Mouse (Mus musculus): Measurements from ENCODE around the gene Pnpla5.
"Not testable (repeated sequence)": the region's sequence is repeated elsewhere in the genome, so short reads cannot be mapped to it uniquely, and the experiment has no call there.

Gene Pnpla5

DNA sequence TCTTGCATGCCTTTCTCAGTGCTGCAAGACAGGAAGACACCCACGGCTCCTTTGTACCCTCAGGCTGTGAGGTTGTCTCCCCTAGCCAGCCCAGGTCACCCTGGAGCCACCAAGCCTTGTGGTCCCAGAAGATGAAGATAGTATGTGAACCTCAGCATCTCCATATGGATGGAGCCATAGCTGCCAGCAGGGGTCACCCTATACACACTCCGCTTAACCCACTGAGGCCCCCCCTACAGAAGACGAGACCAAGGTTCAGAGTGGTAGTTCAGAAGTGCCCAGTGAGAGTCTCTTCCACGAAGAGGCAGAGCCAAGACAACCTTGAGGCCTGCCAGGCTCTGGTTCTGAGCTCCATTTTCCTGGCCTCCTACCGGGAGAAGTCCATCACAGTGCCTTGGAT is 7.2 kb downstream of the Pnpla5 start:
- DNase-seq, result peak; percentile 17

DNA sequence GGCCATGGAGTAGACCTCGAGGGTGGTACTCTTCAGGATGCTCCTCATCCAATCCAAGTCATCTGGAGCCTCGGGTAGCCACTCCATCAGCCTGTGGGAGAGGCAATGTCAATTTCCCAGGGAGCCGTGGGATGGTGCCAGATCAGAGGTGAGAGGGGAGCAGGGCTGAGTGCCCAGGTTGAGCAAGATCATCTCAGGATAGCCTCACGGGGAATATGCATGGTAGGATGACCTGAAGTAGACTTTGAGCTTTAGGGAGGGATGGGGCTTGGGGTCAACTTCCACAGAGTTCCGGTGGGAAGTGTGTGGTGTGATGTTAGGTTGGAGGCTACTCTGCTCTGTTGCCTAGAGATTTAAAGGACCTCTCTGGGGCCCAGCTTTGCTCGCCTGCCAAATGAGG is 9.1 kb downstream of the Pnpla5 start:
- DNase-seq, result no peak

DNA sequence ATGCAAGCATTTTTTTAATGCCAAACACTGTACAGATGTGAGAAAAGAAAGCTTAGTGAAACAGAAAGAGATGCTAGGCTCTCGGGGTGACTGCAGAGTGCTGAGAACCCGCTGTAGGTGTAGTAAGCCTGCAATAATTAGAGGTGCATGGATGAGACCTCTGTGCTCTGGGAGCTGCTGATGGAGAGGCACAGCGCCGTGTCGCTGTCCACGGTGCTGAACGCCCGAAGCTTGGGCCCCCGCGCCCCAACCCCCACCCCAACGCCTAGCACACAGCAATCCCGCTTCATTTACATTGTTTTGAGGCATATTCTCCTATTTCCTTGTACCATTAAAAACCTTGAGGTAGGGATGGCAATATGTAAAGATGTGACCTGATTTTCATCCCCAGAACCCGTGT is 14.1 kb downstream of the Pnpla5 start:
- no peak for DNase-seq

DNA sequence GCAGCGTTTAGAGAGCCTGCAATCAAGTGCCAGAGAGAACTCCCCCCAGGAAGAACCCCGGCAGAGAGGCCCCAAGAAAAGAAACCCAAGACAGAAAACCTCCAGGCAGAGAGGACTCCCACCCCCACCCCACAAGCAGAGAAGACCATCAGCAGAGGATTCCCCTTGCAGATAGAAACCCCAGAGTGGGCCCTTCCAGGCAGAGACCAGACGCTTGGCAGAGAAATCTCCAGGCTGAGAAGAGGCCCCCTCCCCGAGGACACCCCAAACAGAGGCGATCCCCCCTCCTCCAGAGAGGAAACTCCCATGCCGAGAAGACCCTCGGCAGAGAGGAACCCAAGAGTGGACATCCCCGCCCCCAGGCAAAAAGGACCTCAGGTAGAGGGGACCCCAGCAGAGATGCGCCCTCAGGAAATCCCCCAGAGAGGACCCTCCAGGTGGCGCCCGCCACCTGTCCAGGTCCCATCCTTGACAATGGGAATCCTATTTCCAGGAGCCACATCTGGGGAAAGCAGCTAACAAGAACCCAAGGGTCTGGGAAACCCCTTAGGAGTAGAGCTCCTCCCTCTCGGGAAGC is 17.0 kb downstream of the Pnpla5 start:
- DNase-seq, result no peak

DNA sequence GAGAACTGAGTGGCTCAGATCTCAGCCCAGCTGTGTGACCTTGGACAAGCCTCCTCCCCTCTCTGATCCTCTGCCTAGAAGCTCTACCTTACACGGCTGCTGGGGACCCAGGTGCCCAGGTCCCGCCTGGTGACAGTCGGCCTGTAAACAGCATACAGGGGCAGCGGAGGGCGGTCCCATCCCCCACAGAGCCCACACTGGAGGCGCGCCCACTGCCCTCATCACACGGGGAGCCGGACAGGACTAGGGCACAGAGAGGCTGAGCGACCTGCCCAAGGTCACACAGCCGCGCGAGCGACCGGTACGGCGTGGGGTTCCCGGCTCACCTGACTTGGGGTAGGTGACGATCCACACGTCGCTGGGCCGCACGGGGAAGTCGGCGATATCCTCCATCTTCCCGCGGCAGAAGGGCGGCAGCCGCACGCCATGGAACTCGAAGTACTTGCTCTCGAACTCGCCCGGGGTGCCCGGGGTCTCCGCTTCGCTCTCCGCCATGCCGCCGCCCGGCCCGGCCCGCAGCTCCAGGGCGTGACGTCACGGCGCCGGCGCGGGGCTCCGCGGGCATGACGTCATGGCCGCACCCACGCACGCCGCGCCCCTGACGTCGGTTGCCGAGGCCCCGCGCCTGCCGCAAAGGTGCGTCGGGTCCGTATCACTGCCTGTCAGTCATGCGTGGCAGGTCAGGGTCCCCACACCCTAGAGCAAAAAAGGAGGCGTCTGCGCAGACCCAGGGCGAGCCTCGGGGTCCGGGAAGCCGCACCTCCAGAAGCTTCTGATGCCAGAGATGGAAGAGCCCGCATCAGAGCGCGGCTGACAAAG is 17.7 kb downstream of the Pnpla5 start, which contains the start of gene Sult4a1:
Sult4a1 (minus strand) TSS at position 650 of the 819 bp plus-strand sequence.
- DNase-seq, result no peak

DNA sequence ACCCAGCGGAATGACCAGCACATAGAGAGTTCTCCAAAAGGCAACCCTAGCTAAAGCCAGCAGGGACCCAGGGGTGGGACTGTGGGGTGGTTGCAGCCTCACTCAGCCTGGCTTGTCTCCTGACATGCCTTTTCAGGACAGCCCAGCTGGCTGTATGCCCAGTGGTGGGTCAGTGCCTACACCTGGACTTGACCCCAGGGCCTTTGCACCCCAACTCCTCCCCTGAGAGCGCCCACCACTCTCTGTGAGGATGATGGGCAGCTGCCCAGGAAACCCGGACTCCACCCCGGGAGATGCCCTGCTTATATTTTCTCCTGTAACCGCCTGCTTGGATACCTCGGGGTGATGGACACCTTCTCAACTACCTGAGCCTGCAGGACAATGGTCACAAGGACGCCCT is 18.3 kb downstream of the Pnpla5 start:
- no peak for DNase-seq

DNA sequence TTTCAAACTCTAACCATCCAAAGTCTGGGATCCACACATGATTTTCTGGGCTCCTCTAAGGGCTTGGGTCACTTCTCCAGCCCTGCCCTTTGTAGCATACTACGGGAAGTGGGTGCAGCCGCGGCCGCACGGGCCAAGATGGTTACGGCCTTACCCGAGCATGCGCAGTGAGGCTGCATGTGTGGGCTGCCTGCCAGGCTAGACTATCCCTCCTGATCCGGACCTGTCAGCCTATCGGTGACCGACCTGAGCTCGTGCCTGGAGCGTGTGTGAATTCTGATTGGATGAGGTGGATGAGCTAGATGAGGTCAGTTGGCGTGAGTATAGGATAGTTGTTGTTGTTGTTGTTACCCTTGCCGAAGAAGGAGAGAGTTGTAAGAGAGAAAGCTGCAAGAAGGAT is 25.4 kb downstream of the Pnpla5 start:
- DNase-seq, result not testable (repeated sequence)

DNA sequence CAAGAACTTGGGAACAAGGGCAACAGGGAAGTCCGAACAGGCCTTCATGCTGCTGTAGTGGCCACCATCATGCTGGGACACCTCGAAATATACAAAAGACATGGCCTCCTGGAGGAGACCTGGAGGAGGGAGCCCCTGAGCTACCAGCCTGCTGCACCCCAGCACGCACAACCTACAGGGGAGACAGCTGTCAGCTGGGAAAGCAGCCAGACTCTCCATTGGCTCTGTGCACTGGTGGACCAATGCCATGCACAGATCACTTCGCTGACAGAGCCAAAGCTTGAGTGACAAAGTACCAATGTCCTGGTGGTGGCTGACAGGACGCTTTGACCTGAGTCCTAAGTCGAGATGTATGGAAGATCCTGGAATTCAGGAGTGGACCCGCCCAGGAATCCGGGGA is 26.9 kb downstream of the Pnpla5 start:
- no peak for DNase-seq

DNA sequence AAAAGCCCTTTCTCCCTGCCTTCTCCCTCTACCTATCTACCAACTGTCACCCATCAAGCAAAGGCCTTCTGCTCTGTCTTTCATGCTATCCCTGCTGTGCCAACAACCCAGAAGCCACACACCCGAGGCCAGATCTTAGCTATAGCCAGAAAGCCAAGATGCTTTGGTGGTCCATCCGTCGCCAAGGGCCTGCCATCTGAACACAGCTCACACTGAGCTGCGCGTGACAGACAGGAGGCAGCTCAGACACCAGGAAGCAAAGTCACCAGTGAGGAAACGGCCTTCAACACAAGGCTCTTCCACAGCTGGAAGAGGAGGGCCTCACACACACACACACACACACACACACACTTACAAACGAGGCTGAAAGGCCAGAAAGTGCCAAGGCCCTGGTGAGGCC is 28.1 kb downstream of the Pnpla5 start:
- no peak for DNase-seq

DNA sequence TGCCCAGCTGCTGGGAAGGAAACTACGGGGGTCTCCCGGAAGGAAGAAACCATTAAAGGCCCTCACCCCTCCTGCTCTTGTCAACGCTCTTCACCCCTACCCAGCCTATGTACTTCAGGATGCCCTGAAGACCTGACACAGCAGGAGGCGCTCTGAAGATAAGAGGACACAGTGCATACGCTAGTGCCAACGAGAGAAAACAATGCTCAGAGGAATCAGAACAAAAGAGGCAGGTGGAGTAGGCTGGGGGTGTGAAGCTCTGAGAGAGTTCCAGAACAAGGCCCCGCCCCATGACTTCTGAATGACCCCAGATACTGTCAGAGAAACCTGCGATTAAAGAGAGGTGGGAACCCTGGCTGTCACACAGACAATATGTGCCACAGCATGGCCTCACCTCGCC is 36.2 kb downstream of the Pnpla5 start:
- no peak for DNase-seq

DNA sequence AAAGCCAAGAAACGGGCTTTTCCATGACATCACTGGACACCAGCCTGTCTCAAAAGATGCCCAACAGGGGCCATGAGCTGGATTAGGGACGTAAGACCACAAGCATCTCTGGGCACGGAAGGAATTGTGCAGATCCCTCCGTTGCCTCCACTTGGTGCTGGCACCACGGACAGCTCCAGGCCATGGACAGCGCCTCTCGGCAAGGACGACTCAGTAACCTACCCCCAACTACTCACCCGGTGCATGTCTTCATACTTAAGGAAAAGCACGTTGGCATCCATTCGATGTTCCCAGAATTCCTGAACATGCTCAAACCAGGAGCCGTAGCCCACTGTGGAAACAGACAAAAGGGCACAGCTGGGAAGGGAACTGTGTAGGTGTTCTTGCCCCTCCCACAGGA is 36.6 kb downstream of the Pnpla5 start:
- no peak for DNase-seq

DNA sequence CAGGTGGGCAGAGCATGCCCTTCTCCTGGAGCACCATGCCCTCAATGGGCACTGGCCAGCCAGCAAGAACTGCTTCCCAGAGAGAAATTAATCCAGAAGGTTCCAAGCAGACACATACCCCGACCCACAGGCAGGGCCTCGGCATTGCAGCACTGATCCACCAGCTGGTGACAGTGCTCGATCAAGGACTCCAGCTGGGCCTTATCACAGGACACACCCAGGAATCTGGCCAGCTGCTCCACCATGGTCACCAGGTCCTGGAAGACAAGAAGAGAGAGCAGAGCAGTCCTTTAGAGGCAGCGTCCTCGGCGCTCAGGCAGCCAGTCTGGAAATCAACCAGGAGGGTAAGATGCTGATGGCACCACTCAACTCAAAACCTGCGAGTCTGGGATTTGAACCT is 42.9 kb downstream of the Pnpla5 start:
- peak; percentile 63 for DNase-seq

DNA sequence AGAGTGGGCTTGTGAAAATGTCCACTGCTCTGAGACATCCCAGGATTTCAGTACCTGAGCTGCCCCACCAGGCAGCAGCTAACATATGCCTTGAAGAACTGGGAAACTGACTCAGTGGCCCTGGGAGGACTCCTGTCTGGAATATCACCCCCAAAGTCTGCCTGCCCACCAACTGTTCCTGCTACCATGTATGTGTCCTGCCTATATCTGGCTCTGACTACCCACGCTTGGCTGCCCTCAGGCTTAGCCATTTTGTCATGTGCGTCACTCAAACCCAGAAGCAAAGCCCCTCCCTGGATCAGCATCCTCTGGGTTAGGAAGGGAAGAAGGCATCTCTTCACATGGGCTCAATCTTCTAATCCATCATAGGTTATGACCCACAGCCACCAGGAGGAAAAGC is 43.5 kb downstream of the Pnpla5 start:
- DNase-seq, result no peak

DNA sequence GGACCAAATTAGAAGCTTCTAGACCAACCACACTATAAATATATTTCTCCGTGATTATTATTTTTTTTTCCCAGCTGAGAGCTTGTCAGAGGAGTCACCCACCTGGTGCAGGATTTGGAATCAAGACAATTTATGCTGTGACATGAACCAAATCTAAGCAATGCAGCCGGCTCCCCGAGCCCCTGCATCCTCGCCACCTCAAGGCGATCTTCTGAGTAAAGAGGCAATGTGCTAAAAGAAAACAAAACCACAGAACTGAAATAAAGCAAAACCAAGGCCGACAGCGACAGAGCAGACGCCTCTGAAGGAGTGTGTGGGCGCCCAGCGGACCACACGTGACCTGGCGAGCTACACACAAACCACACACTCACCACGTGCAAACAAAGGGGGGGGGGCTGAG is 44.3 kb downstream of the Pnpla5 start:
- no peak for DNase-seq

DNA sequence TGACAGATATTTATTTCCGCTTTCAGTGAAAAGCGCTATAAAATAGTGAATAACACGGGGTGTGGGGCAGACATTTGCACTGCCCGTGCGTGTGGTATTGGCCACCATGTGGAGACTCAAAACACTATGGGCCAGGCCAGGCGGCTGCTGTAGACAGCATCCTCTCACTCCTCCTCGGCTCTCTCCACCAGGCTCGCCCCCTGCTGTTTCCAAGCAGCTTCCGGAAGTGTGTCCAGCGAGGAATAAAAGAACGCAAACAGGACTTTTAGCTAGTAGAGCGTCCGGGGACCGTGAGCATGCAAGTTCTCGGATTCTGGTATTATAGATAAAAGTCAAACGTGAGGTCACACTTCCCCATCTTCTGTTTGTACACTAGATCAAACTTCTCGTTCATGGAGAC is 45.8 kb downstream of the Pnpla5 start:
- DNase-seq, result no peak

DNA sequence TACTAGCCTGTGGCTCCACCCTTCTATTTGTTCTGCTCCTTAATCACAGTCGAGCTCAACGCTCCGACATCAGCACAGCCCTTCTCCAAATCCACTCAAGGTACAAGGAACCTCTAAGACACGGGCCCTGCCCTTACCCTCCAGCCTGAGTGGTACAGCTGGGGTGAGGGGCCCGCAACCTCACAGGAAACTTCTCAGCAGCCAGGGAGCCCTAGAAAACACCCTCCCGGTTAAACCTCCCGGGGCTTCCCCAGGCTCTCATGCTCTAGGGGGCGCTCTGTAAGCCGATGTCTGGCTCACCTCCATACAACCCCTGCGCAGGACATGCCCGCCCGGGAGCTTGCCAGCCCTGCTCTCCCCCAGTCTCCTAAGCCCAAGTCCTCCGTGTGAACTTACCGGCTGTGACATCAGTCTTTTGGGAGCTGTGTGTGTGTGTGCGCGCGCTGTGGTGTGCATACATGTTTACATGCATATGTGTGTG is 48.2 kb downstream of the Pnpla5 start:
- DNase-seq, result no peak

DNA sequence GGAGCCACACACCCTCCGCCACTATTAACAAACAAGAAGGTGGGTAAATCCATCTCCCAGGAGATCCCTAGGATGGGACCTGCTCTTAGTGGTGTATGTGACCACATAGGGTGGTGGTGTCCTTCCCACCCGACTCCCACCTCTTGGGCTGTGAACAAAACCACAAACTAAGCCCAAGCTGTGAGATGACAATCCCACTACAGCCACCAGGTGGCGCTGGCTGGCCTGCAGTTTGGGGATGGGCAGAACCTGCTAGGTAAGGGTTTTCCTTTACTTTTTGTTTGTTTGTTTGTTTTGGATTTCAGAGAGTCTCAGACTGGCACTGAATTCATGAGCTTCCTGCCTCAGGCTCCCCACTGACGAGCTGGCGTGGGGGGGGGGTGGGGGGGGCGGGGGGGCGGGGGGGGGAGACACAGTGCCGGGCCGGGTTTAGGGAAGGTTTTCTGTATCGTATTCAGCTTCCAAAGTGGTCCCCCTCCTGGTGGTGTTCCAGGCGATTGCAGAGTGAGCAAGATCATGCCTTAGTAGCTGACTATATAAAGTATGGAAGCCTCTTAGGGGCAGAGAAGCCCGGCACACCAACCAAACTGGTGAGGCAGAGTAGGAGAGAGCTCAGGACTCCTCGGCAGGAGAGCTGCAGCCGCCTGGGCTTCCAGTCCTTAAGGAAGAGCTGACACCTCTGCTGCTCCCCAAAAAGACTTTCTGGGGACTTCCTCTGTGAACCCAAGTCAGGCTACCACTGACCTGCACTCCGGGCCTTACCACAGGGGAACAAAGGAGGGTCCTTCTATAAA is 48.9 kb downstream of the Pnpla5 start:
- peak; percentile 60 for DNase-seq

DNA sequence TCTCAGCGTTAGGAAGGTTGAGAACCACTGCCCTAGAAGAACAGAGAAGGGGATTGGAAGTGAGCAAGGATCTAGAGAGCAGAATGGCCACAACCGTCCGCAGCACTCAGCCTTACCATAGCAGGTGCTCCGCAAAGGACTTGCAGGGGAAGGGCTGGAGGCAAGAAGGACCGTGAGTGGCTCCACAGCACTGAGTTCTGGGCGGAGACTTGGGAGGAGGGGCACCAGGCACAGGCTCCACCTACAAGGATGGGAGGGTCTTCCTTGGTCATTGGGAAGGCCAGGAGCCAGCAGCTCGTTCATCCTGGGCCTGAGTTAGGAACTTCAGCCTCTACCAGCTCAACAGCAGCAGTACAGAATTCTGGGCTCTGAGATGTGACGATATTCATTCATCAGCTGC is 49.9 kb downstream of the Pnpla5 start:
- DNase-seq, result no peak

DNA sequence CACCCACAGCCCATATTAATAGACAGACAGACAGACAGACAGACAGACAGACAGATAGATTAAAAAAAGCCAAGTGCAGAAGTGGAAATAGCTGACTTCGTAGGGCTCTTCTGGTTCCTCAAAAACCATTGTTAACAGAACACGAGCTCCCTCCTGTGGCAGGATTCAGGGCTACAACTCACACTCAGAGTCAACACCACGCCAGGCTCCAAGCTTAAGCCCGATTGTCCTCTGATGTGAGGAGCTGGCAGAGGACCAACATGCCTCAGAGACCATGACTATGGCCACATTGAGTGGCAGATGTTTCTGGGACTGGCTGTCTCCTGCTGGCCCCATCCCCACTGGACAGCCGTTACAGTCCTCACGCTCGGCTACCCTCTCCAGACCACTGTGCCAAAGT is 50.7 kb downstream of the Pnpla5 start:
- peak; percentile 74 for DNase-seq

DNA sequence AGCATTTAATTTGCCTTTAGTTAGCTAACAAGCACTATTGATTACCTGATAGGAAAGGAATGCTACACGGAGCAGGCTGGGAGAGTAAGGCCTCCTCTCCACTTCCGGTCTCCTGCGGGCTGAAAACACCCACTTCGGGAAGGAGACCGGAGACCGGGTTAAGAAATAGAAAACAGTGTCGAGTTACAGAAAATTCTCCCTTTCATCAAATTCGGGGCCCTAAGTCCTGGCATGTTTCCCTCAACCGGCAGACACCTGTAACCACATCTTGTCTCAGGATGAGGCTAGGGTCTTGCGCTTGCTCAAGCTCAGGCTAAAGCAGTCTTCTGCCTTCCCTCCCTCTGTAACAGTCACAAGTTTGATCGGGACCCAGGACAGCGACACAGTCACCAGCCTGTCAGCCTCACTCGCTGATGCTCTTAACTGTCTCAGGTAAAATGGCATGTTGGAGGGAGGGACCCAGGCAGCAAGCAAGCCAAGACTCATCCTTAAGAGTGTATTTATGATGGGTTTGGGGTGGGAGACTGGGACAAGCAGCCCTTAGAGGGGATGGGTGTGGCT is 52.8 kb downstream of the Pnpla5 start:
- DNase-seq, result no peak

DNA sequence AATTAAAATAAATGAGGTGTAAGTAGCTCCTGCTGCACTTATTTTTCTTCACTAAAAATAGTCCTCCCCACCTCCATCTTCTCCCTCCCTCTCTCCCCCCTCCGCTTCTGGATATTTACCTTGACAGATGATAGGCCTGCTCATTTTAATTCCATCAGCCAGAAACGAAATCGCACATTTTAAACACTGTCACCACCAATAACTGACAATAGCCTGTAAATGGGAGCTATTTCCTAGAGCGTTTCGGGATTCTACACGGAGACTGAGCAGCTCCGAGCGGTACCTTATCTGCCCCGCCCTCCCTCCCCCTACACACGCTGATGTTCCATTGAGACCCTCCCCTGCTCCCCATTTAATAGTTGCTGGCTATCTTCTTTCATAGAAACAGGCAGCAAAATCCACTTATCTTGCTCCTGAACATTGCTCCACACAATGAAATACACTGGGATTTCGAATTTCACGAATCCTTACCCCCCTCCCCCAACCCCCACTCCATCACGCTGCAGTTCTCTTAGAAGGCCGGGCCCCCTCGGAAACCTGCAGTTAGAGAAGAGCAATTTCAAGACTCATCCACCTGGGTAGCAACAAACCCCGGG is 53.4 kb downstream of the Pnpla5 start:
- DNase-seq, result no peak

DNA sequence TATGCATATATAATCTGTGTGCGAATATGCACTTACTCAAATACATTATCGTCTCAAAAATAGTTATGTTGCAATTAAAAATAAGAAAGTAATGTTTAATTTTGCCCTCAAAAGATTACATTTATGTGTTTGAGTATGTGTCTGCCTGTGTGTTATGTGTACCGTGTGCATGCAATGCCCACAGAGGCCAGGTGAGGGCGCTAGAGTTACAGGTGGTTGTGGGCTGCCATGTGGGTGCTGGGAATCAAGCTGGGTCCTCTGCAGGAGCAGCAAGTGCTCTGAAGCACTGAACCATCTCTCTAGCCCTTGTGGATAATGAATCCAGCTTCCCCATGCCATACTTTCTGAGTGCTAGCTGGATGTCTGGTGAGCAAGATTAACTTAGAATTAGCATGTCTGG is 57.3 kb downstream of the Pnpla5 start:
- DNase-seq, result no peak

DNA sequence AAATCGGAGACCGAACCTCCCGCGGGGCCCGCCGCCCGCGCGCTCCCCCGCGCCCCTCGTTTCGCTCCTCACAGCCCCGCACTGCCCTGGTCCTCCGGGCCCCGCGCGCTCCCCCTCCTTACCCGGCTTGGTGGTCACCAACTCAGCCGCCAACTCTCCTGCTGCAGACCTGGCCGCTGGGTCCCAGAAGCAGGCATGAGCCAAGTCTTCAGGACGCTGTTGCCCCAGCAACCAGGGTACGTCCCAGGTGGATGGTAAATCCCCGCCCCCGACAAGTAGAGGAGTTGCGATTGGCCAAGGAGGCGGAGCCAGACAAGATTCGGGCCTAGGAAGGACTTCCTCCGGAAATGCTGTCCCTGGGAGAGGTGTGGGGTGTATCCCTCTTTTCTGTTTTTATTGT is 57.8 kb downstream of the Pnpla5 start, which contains the start of gene Efcab6:
Efcab6 (minus strand) TSS at position 240 of the 400 bp plus-strand sequence.
- DNase-seq, result peak; percentile 30
